Mouse (Mus musculus): ENCODE measurements around the gene Glt8d2.
A peak's percentile ranks its signal among the peaks of the same experiment; 100 is the strongest.

Gene Glt8d2

DNA sequence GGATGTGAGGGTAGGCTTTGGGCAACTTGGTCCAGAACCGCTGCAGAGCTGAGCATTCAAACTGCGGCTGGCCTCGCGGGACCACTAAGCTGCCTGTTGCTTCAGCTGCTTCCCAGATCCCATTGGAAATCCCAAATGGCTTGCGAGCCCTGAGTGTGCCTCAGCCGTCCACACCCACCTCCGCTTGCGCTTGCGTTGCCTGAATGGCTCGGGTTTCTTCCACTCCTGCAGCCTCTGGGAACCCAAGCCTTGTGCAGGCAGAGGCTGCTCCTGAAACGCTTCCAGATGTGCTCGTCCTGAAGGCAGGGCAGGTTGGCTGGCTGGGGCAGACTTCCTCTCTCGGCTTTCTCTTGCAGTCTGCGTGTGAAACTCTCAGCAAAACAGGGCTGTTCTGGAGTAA is at the start of gene Glt8d2:
TSS of gene Glt8d2 (minus strand) at position 157 of the 400 bp plus-strand sequence.
- no peak for DNase-seq

DNA sequence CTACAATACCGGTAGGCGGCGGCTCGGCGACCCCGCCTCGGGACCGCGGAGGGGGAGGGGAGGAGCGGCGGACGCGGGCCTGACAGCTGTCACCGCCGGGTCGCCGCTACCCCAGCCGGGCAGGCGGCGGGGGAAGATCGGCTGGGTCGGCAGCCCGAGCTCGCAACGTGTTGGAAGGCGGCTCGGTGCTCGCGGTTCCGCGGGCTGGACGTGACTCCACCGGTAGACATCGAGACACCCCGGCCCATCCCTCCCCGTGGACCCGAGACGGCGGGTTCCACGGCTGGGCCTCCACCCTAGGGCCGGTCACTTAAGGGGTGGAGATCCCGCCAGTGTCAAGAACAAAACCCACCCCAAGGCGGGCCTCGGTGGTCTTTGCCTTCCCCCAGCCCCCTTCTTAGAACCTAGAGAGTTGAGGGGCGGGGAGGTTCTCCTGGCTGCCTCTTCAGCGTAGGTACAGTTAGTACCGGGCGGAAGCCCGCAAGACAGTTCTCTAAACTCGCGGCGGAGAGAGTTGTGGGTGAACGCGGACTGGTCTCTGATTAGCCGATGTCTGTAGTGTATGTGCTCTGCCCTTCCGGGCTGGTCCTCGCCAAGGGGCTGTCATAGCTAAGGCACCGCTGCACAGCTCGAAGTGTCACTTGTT is 9.0 kb upstream of the Glt8d2 start:
- DNase-seq = no peak

DNA sequence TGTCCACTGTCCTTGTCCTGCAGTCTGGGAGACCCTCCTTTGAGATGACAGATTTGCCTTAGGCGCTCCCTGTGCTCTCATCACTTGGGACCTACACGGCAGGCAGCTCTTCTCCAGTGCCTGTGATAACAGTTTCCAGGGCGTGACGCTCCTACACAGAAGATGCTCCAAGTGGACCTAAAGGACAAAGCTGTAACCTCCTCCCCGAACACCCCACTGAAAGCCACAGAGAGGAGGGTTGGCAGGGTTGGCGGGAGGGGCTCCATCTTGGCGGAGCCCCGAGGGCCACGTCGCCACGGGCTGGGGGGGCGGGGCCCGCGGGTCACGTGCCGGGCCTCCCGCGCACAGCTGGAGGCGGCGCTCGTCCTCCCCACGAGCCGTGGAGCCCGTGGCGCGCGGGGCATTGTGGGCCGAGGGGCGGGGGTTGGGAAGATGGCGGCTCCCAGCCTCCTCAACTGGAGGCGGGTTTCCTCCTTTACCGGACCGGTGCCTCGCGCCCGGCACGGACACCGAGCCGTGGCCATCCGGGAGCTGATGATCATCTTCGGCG is 8.3 kb upstream of the Glt8d2 start:
- DNase-seq = peak; percentile 85 to 86

GRCm38 (mm10) chr10:82697305-82697898 is 7.0 kb upstream of the Glt8d2 start:
- DNase-seq = no peak

DNA sequence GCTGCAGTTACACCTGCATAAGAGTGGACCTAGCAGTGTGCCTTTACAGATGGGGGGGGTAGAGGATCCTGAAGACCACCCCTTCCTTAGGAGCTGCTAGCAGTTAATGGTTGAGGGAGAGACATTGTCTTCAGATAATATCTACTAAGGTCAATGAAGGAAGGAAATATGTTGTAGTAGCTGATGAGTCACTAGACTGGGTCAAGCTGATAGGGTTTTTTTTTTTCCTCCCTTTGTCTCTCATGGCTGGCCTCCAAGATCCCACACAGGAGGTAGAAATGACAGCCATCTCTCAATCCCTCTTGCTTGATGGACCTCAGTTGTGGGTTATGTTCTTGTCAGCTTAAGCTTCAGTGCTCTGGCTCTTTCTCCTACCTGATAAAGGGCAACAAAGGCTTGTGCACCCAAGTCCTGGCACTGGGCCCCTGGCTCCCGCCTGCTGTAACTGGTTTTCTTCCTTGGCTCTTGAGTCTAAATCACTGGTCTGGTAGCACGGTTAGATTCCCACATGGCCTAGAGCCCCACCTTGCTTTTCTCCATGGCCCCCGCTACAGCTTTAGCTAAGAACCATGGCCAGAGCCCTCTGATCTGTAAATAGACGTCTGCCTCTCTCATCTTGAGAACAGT is 6.1 kb upstream of the Glt8d2 start:
- no peak for DNase-seq

DNA sequence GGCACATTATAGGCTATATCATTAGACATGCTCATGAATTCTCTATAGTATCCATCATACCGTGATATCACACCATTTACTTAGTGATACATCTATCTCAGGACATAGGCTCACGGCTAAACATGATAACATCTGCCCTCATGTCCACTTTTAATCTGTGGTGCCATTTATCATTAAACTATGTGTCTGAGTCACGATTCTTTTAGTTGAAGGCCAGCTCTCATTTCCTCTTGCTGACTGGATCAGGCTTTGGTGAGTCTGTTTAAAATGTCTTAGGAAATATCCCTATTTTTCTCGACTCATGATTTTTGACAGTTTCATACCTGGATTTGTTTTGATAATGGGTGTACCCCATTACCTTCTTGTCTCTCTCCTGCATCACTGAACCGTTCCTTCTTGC is 5.5 kb upstream of the Glt8d2 start, which contains the start of gene Hcfc2:
TSS of gene Hcfc2 (plus strand) at position 205 of the 400 bp plus-strand sequence.
- no peak for DNase-seq

DNA sequence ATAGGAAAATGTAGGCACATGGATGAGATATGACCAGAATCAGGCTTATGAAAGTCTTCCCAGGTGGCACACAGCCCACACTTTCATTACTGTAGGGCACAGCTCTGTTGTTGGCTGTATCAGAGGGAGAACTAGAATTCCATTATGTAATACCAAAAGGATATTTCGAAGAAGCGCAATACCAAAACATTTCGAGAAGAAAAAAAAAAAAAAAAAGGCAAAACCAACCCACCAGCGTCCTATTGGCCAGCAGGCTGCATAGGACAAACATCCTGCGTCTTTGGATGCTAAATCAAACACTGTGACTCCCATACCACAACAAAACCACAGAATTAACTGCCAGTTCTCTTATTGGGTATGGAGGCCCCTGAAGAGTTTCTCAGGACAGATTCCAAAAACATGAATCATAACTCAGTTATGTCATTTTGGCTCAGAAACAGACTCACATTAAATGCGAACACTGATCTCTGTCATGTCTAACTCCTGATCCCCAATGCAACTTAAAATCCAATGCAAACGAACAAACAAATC is 704 bp downstream of the Glt8d2 start:
- no peak for DNase-seq

DNA sequence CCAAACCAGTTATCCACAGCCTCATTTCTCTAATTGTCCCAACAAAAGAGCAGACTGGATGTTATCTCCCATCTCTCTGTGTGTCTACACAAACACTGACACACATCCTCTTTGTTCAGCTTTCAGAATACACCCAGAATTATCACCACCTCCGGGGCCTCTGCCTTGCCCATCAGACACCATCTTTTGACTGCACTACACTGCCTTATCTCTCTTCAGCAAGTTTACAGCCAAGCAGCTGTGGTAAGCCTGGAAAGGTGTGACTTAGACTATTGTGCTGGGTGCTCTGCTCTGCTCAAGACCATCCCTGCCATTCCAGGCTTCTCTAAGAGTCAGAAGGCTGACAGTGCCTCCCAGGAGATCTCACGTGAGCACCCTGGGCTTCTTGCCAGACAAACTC is 5.0 kb downstream of the Glt8d2 start:
- no peak for DNase-seq

GRCm38 (mm10) chr10:82681639-82682038 is 8.8 kb downstream of the Glt8d2 start:
- no peak for DNase-seq

- no peak for DNase-seq
Observed at GRCm38 (mm10) chr10:82680769-82681168, 9.7 kb downstream of the Glt8d2 start.

- no peak for DNase-seq
Observed at GRCm38 (mm10) chr10:82676949-82677348, 13.5 kb downstream of the Glt8d2 start.

DNA sequence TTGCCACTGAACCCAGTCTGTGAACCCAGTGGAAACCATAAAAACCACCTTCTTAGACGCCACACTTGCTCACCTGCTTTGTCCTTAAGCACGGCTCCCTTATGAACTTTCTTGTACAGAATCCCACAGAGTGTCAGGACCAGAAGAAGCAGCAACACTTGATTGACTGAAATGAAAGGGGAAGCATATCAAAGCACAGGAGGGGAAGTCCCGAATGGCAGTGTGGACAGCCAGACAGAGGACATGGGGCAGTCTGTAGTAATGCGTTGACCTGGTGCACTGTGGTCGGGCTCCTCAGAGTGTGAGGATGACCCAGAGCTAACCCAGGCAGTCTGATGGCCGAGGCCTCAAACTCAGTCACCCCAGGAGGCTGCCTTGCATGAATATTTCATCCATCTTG is 20.2 kb downstream of the Glt8d2 start:
- no peak for DNase-seq

DNA sequence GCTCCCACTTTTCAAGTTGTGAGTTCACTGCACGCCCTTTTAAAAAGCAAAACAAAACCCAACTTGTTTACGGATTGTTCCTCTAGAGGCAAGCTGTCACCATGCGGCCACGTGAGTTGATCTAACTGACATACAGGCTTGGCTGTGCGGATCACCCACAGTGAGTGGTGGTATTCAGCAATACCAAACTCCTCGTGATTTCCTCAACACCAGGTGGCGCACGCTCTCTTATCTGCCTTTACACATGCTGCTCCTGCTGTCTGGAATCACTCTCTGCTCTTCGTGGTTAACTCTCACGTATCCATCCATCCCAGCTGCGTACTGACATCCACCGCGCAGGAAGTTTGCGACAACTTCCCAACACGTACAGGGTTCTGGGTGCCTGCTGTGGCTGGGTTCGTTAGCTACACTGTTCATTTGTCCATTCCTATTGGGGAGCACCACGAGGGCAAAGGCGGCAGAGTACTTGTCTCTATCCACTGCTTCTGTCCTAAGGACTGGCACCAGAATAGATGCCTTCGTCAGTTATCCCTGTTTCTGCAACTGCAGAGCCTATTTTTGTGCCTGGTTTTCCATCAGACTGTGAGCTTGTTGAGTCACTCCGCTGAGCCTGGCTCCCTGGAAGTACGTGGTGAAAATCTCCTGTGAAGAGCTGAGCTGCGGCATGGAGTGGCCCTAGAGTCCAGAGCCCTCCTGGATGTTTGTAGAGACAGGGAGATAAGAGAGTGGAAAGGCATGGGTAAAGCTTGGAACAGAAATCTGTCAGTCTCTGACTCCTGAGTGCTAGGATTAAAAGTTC is 23.8 kb downstream of the Glt8d2 start:
- DNase-seq = peak; percentile 75 to 84

GRCm38 (mm10) chr10:82665951-82666350 is 24.5 kb downstream of the Glt8d2 start:
- DNase-seq = no peak

GRCm38 (mm10) chr10:82663289-82663688 is 27.2 kb downstream of the Glt8d2 start:
- DNase-seq = no peak

- DNase-seq = peak; percentile 42 to 70
Observed at GRCm38 (mm10) chr10:82662267-82662990, 28.0 kb downstream of the Glt8d2 start.

DNA sequence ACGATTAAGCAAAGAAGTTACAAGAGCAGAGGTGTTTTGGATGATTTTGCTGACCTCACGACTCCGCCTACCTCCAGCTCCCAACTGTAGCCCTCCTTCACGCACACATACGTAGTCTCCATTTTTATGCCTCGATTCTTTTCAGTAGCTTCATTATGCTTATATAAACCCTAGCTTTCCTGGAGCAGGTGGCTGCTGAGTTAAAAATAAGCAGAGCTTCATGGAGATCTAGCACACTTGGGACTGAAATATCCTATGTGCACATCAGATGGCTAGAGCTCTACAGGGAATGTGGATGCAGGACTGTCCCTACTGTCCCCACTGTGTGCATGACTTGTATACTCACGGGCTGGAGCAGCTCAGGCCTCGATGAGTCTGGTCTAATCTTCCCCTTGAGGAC is 28.6 kb downstream of the Glt8d2 start:
- DNase-seq = peak; percentile 13 to 26

DNA sequence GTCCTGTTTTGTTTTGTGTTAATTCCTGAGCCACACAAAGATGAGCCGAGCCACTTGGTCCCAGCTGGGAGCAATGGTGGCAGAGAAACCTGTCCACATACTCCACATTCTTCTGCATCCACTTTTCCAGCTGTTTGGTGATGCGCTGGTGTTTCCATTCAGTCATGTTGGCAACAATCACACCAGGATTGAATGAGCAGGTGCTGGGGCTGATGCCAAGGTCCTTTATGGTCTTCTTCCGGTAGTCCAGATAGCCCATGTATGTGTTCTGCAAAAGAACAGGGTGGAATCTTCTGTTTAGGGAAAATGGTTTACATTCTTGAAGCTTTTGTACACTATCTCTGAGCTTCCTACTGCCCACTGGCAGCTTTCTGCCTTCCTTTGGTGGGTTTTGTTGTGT is 35.9 kb downstream of the Glt8d2 start:
- DNase-seq = no peak

DNA sequence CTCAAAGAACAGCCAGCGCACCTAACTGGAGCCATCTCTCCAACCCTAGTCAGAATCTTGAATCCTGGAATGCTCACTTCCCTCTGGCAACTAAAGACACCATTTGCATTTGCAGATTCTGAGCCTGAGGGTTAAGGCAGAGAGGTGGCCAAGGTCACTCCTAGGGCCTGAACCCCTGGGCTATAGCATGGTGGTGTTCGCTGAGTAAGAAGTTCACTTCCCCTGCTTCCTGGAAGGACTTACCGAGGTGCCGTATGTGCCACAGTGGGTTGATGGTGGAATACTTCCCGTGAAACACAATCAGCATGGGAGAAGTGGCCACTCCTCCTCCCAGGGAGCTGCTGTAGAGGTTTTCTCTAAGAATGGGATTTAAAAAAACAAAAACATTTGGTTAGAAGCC is 37.8 kb downstream of the Glt8d2 start:
- no peak for DNase-seq

DNA sequence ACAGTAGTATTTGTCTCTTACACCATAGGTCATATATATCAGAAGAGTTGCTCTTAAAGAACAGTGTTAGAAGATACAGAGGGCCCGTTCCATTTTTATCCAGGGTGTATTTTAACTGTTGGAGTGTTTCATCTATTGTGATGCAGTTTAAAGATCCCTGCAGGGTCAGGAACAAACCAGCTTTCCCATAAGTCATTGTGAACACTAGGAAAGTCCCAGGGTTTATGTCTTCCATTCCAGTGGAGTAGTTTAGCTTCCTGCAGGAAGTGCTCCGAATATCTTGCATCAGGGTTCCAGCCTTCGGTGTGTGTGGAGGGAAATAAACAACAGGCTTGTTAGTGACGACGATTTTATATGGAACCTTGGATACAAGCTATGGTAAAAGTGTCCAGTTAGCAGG is 39.2 kb downstream of the Glt8d2 start:
- DNase-seq = no peak

DNA sequence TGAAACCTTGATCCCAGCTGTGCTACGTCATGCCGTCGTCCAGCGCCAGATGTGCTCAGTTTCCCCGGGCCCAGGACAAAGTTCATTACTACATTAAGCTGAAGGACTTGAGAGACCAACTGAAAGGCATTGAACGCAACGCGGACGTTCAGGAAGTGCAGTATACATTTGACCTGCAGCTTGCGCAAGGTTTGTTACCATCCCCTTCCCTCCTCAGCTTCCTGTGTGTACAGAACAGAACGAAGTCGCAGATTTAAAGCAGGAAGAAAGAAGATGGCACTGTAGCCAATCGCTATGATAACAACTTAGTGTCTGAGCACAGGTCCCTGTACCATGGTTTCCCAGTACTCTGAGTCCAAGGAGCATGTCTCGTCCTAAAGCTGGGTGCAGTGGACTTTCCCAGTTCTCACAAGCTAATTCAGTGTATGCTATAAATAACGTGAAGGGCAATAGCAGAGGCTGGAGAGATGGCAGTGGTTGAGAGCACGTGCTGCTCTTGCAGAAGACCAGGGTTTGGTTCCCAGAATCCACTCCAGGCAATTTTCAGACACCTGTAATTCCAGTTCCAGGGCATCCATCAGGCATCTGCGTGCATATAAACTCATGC is 43.1 kb downstream of the Glt8d2 start:
- DNase-seq = no peak

- no peak for DNase-seq
Observed at GRCm38 (mm10) chr10:82646083-82646482, 44.4 kb downstream of the Glt8d2 start.
